Mouse (Mus musculus) heart, embryonic 16.5 days (tissue): ENCODE results near the gene Atg4c. TPM values are rescaled to one million over a fixed set of nuclear protein-coding genes. Genes with fewer than 3 reads are reported as not detected.

ENCODE experiments used
- ATAC-seq: fragments of 200-750 bp; cut with Nextera tagmentation; replicated peaks from 2 replicates; pipeline ENCODE4 v1.8.0; 2017; ENCODE audit warnings: moderate number of reproducible peaks; ENCODE audit not compliant: insufficient read depth, low FRiP score; ENCODE audit errors: extremely low read depth
- H3K27ac ChIP-seq: fragments of 300-500 bp; sonication (generic); 2 replicates; pipeline ENCODE4 v1.5.1; 2014; ENCODE audit warnings: mild to moderate bottlenecking, low read length, control low read depth, moderate library complexity
- H3K27me3 ChIP-seq: fragments of 300-500 bp; sonication (generic); 2 replicates; pipeline ENCODE4 v1.6.1; 2014; ENCODE audit warnings: low read length, mixed read lengths; ENCODE audit not compliant: control insufficient read depth, insufficient read depth
- H3K36me3 ChIP-seq: fragments of 300-500 bp; sonication (generic); 2 replicates; pipeline ENCODE4 v1.6.1; 2014; ENCODE audit not compliant: control insufficient read depth, insufficient read depth
- H3K4me1 ChIP-seq: fragments of 300-500 bp; sonication (generic); 2 replicates; pipeline ENCODE4 v1.6.1; 2014; ENCODE audit warnings: low read length, mixed read lengths; ENCODE audit not compliant: control insufficient read depth, insufficient read depth
- H3K4me2 ChIP-seq: fragments of 300-500 bp; sonication (generic); 2 replicates; pipeline ENCODE4 v1.6.1; 2014; ENCODE audit warnings: low read depth, mild to moderate bottlenecking, control low read depth, low read length
- H3K4me3 ChIP-seq: fragments of 300-500 bp; sonication (generic); 2 replicates; pipeline ENCODE4 v1.5.1; 2014; ENCODE audit warnings: mild to moderate bottlenecking, control low read depth, low read length
- H3K9ac ChIP-seq: fragments of 300-500 bp; sonication (generic); 2 replicates; pipeline ENCODE4 v1.6.1; 2014; ENCODE audit warnings: low read length, control low read depth
- H3K9me3 ChIP-seq: fragments of 300-500 bp; sonication (generic); replicated peaks from 2 replicates; pipeline ENCODE4 v1.6.1; 2016; ENCODE audit warnings: low read length; ENCODE audit not compliant: control insufficient read depth
- WGBS: fragments of 180-500 bp; shearing (Covaris S2); extraction: QIAGEN DNeasy Blood & Tissue Kit; methylation state at CpG from one replicate; pipeline ENCODE4 v1.1.7; 2014; 5-methylcytosine and 5-hydroxymethylcytosine counted together
- polyA plus RNA-seq: library from polyadenylated mRNA; unstranded; fragments of >200 nt; fragmentation: Nextera tagmentation; extraction: Ambion mirVana; gene quantifications from 2 replicates; pipeline ENCODE4 v1.2.1, GENCODE M21; 2015

Atg4c gene
- polyA plus RNA-seq, 1 experiment from 2014 or later, result 10.7 TPM

DNA sequence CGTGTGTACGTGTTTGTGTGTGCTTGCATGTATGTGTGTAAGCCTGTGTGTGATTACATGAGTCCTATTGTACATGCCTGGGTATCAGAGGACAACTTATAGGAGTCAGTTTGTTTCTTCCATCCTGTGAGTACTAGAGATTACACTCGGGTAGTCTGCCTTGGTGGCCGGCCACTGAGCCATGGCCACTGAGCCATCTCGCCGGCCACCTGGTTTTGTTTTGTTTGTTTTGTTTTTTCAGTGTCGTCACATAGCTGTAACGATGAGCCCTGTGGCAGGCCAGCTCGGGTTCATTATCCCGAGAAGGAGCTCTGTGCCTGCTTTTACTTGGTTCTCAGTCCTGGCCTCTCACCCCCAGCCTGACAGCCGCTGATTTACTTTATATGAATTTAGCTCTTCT, 69.9 kb downstream of the Atg4c start:
- no peaks in the 10 kb centered on the region for H3K4me1 ChIP-seq
- 72% methylated on average over 11 of the region's 11 CpGs for WGBS
- H3K9ac ChIP-seq, result no peak overlapping the region
- no peaks in the 10 kb centered on the region for H3K9me3 ChIP-seq
- H3K4me3 ChIP-seq, result no peak overlapping the region
- no peaks in the 10 kb centered on the region for H3K27me3 ChIP-seq
- no peak overlapping the region for H3K4me2 ChIP-seq
- H3K27ac ChIP-seq, result no peak overlapping the region
- ATAC-seq, result no peak
- no peaks in the 10 kb centered on the region for H3K36me3 ChIP-seq

DNA sequence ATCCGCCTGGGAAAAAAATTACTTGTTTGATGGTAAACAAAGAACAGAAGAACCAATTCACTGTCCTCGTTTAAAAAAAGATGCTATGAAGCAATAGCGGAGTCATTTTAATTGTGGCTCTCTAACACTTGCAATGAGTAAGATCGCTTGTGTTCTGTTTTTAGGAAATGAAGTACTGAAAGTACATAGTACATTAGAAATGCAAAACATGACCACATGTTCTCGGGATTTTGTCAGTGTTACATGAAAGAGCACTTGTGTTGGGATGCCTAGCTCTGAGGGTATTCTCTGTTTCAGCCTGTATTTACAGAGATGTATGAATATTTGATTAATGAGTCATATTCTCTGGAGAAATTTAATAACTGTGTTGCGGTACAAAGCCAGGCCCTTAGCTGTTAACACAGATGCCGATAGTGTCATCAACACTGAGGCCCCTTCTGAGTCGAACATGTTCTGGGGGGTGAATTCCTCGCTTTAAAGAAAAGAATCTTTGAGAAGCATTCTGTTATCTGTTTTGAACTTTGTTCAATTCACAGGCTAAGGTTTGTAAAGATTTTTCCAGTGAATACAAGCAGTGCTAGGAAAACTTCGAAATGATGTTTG, 73.2 kb downstream of the Atg4c start:
- H3K27me3 ChIP-seq, result no peaks in the 10 kb centered on the region
- ATAC-seq, result no peak
- H3K36me3 ChIP-seq, result peaks cover 6% of the 10 kb centered on the region
- no peak overlapping the region for H3K4me3 ChIP-seq
- H3K4me1 ChIP-seq, result no peaks in the 10 kb centered on the region
- H3K9ac ChIP-seq, result no peak overlapping the region
- no peak overlapping the region for H3K27ac ChIP-seq
- 77% methylated on average over 10 of the region's 10 CpGs for WGBS
- no peaks in the 10 kb centered on the region for H3K9me3 ChIP-seq
- no peak overlapping the region for H3K4me2 ChIP-seq

DNA sequence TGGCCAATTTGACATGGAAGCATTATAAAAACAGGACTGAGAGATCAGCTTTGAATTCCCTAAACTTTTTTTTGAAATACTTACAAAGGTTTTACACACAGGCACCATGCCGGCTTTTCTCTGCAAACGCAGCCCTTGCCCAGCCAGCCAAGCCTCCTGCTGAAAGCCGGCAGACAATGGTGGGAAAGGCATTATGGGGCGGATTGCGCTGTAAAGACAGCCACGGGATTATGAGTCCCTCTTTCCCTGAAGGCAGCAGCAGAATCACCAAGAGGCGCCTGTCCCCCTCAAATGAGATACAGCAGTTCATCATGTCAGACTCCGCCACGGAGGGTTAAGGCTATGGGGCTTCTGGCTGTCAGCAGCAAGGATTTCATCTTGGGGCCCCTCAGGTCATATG, 79.1 kb downstream of the Atg4c start:
- Histone ChIP-seq H3K27ac (no peak overlapping the region), H3K9ac (no peak overlapping the region), H3K27me3 (no peaks in the 10 kb centered on the region), H3K4me3 (no peak overlapping the region), H3K4me2 (no peak overlapping the region), H3K9me3 (no peaks in the 10 kb centered on the region), H3K36me3 (peaks cover 6% of the 10 kb centered on the region), H3K4me1 (no peaks in the 10 kb centered on the region)
- no peak for ATAC-seq
- WGBS, result 68% methylated on average over 9 of the region's 9 CpGs

DNA sequence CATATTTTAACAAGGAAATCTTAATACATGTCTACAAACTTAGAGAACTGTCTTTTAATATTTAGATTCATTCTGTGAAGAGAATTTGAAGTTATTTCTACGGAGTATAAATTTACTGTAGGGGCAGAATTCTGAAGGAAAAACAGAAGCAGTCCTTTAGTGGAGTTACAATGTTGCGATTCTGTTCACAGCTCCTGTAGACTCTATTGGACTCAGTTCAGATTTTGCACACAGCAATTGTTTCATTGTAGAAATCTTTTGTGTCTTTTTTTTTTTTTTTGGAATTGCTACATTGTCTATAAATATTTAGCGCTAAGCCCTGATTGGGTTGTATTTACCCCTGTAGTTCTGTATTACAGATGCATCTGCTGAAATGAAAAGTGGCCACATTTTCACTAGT, 79.7 kb downstream of the Atg4c start:
- Histone ChIP-seq H3K9ac (no peak overlapping the region), H3K27ac (no peak overlapping the region), H3K4me1 (no peaks in the 10 kb centered on the region), H3K9me3 (no peaks in the 10 kb centered on the region), H3K4me2 (no peak overlapping the region), H3K4me3 (no peak overlapping the region), H3K36me3 (peaks cover 6% of the 10 kb centered on the region), H3K27me3 (no peaks in the 10 kb centered on the region)
- 93% methylated on average over 3 of the region's 3 CpGs for WGBS
- ATAC-seq, result no peak

DNA sequence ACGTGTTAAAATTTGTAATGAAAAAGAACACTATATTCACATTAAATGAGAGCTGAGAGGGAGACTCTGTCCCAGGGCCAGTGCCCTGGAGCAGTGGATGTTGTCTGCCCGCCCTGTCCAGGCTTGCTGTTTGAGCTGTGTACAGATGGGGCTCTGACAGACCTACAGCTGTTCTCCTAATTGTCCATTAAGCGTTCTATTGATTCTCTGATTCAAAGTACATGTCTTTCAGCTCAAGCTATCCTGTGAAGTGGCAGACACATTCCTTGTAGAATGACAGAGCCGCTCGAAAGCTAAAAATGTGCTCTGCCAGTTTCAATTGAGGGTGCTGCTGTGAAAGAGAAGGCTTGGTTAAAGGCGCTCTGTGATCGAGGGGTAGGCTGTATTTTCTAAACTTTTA, 80.2 kb downstream of the Atg4c start:
- no peaks in the 10 kb centered on the region for H3K27me3 ChIP-seq
- no peaks in the 10 kb centered on the region for H3K4me1 ChIP-seq
- H3K27ac ChIP-seq, result no peak overlapping the region
- peaks cover 6% of the 10 kb centered on the region for H3K36me3 ChIP-seq
- H3K4me2 ChIP-seq, result no peak overlapping the region
- 59% methylated on average over 7 of the region's 7 CpGs for WGBS
- H3K9me3 ChIP-seq, result no peaks in the 10 kb centered on the region
- H3K9ac ChIP-seq, result no peak overlapping the region
- no peak overlapping the region for H3K4me3 ChIP-seq
- no peak for ATAC-seq

DNA sequence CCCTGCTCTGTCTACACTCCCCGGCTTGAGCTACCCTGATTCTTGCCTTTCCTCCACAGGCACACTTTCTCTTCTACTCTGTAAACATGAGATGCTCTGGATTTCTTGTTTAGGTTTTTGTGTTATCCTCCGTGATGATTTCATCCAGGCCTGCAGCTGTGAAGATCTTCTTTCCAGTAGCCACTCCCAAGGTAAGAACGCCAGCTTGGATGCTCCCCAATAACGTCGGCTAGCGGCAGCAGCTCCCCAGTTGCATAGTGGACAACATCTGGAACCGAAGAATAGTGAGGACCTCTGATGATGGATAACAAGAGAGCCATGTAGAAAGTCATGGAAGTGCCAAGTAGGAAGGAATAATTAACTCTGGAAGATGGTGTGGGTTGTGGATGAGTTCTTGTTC, 85.1 kb downstream of the Atg4c start:
- no peak overlapping the region for H3K27ac ChIP-seq
- H3K27me3 ChIP-seq, result no peaks in the 10 kb centered on the region
- WGBS, result 86% methylated on average over 7 of the region's 7 CpGs
- no peaks in the 10 kb centered on the region for H3K9me3 ChIP-seq
- H3K36me3 ChIP-seq, result no peaks in the 10 kb centered on the region
- H3K4me1 ChIP-seq, result no peaks in the 10 kb centered on the region
- H3K4me3 ChIP-seq, result no peak overlapping the region
- H3K4me2 ChIP-seq, result no peak overlapping the region
- ATAC-seq, result no peak
- H3K9ac ChIP-seq, result no peak overlapping the region

DNA sequence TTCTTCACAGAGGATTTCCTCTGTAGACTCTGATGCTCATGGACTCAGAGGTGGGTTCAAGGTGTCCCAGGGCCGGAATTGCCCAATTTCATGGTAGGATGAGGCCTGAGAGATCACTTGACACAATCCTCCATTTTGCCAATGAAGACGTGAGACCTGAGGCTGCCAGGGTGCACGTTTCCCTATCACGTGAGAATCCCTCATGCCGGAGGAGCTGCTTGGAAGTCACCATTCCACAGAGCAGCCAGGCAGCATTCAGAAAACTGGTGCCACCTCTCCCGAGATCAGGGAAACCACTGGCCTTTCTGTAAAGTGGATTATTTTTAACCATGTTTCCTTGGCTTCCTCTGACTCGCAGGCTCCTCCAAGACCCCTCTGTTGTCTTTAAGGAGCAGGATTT, 88.0 kb downstream of the Atg4c start:
- Histone ChIP-seq H3K4me2 (no peak overlapping the region), H3K4me1 (no peaks in the 10 kb centered on the region), H3K27ac (no peak overlapping the region), H3K27me3 (no peaks in the 10 kb centered on the region), H3K36me3 (no peaks in the 10 kb centered on the region), H3K9me3 (no peaks in the 10 kb centered on the region), H3K4me3 (no peak overlapping the region), H3K9ac (no peak overlapping the region)
- ATAC-seq, result no peak
- WGBS, result 76% methylated on average over 7 of the region's 7 CpGs

DNA sequence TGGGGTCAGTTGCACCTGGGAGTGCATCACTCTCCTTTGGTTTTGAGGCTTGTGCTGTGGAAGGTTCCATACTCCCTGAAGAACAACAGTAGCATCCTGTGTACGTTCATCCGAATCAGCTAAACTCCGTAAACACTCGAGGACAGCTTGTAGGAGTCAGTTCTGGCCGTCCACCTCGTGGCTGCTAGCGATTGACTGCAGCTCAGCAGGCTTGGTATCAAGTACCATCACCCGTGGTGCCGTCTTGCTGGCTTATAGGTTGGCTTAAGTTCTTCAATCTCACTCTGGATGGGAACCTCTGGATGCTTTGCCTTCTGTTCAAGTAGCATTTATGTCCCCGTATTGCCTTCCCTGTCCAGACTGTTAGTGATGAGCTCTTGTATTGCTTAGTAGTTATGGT, 95.6 kb downstream of the Atg4c start:
- H3K9me3 ChIP-seq, result no peaks in the 10 kb centered on the region
- no peaks in the 10 kb centered on the region for H3K4me1 ChIP-seq
- no peaks in the 10 kb centered on the region for H3K27me3 ChIP-seq
- H3K27ac ChIP-seq, result no peak overlapping the region
- no peak for ATAC-seq
- H3K36me3 ChIP-seq, result no peaks in the 10 kb centered on the region
- no peak overlapping the region for H3K4me3 ChIP-seq
- H3K9ac ChIP-seq, result no peak overlapping the region
- WGBS, result 86% methylated on average over 10 of the region's 10 CpGs
- no peak overlapping the region for H3K4me2 ChIP-seq

DNA sequence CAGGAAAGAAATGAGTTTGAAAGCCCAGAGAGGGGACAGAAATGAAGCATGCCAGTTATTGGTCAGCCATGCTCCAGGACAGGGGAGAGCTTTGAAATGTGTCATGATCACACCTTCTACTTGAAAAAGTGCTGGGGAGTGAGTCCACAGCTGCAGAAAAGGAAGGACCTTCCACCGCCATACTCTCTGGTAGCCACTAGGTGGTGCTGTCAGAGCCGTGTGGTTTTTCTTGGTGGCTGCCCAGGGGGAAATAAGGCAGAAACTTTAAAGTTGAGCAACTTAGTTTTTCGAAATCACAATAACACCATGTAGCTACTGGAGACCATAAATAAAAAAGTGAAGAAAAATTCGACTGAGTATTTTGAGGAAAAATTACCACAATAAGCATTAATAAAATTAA, 104.9 kb downstream of the Atg4c start:
- Histone ChIP-seq H3K36me3 (no peaks in the 10 kb centered on the region), H3K4me1 (no peaks in the 10 kb centered on the region), H3K4me3 (no peak overlapping the region), H3K9me3 (peaks cover 2% of the 10 kb centered on the region; the same call in 1 of the 2 replicates), H3K9ac (no peak overlapping the region), H3K27ac (no peak overlapping the region), H3K4me2 (no peak overlapping the region), H3K27me3 (no peaks in the 10 kb centered on the region)
- WGBS, result 9% methylated on average over 4 of the region's 4 CpGs
- ATAC-seq, result no peak
